Mouse (Mus musculus): ENCODE results near the gene Espl1.

- no peak for TF ChIP-seq CTCF (IDR thresholded peaks at IDR 0.05; ENCODE audit: control insufficient read depth, insufficient read depth, insufficient replicate concordance, low read depth, low read length)
- no peak for TF ChIP-seq POLR2A (IDR thresholded peaks at IDR 0.05; ENCODE audit: control insufficient read depth, low read depth, low read length)
These were observed 56.1 kb downstream of the Espl1 start for GRCm38 (mm10) chr15:102352177-102352576.

All from testis, adult 2 months (tissue).